Mouse (Mus musculus) induced T-regulatory cell, adult 2 months (primary cell): ENCODE data around the gene Lingo2.

ENCODE experiments used
- DNase-seq: peaks from one replicate; pipeline ENCODE4 v3.0.0-alpha.2; 2012; ENCODE audit warnings: low read depth

Gene Lingo2

DNA sequence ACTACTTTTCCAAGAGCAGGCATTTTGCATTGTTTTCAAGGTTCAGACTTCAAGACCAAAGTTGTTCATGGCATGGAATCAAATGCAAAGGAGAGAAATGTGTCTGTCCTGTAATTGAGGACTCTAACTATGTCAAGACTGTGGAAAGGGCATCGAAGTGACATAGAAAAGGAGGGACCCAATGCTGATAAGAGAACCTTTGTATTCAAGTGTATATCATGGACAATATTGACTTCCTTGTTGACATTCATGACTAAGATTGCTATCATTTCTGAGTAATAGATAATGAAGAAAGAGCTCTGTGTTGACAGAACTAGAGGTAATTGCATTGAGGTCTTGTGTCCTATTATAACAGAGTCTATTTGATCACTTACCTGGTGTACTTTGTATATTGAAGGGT, 390.6 kb downstream of the Lingo2 start:
- DNase-seq, result no peak

GRCm38 (mm10) chr4:36540664-36541360, 410.7 kb downstream of the Lingo2 start:
- no peak for DNase-seq

DNA sequence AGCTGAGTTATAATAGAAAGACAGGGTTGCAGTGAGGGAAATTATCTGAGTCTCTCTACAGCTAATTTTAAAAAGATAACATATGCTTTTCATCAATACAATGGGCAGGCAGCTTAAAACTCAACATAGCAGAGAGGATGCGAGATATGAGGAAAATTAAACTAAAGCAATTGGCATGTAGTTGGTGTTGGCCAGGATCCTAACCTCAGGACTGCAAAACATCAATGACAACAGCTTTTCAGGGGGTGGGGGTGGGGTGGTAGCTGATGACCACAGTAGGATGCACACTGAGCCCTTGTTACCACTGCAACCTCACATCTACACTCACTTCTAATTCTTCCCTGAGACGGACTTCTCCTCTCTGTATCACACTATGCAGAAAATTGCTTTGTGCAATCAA, 417.7 kb downstream of the Lingo2 start:
- no peak for DNase-seq

- no peak for DNase-seq
These were observed 461.3 kb downstream of the Lingo2 start for GRCm38 (mm10) chr4:36490255-36490654.

DNA sequence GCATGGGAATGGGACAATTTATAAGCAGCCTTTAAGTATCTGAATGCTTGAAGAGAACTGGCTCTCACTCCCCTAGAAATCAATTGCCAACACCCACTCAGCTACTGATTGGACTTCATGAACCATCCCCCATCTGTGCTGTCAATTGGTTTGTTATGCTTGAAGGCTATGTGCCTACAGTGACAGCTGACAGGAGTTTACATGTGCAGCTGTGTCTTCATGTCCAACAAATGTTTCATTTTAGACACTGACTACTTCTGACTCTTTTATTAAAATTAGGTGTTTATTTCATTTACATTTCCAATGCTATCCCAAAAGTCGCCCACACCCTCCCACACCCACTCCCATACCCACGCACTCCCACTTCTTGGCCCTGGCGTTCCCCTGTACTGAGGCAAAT, 516.3 kb downstream of the Lingo2 start:
- no peak for DNase-seq

GRCm38 (mm10) chr4:36426192-36426591, 525.4 kb downstream of the Lingo2 start:
- DNase-seq, result no peak

GRCm38 (mm10) chr4:36407350-36407749, 544.2 kb downstream of the Lingo2 start:
- DNase-seq, result no peak

DNA sequence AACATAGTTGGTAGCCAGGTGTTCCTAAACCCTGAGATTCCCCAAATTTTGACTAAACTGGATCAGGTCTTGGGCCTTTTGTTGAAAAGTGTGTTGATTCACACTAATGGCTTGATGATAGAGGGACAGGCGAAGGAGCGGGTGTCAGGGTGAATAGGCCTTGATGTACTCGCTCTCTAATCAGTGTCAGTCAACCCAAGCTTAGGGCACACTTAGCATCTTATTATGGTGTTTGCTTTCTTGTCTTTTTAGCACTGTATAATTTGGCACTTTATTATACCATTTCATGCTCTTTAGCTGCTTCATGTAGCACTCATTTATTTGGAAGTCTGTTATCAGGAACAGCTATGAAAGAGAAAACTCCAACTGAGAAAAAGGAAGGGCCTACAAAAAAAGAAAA, 582.6 kb downstream of the Lingo2 start:
- no peak for DNase-seq

DNA sequence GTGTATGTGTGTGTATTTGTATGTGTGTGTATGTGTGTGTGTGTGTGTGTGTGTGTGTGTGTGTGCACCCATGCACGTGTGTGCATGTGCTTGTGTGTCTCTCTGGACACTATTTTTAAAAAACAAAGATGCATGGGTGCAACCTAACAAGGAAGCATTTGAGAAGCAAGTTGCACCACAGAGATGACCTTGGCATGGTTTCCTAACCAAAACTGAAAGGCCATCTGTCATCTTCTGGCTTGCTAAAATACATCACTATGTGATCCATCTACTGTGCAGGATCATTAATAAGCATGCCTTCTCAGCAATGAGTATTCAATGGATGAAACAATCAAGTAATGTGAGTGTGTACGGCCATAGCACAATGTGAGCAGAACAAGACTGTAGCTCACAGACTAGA, 597.1 kb downstream of the Lingo2 start:
- no peak for DNase-seq

DNA sequence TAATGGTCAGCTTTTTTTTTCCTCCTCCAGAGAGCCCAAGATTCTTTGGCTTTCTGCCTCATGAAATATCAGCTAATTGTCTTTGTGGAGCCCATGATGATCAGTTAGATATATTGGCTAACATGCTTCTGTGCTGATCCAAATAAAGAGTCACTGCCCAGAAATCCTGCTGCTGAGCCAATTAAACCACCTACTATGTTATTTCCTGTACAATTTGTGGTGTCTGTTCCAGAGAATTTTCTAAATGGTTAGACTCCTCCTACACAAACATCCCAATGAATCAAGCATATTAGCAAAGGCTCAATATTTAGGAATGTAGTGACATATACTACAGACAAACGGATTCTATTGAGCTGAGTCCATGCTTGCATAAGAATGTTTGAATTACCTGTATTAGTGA, 619.8 kb downstream of the Lingo2 start:
- no peak for DNase-seq

GRCm38 (mm10) chr4:36325603-36326002, 625.9 kb downstream of the Lingo2 start:
- DNase-seq, result no peak

GRCm38 (mm10) chr4:36313067-36313466, 638.5 kb downstream of the Lingo2 start:
- no peak for DNase-seq

DNA sequence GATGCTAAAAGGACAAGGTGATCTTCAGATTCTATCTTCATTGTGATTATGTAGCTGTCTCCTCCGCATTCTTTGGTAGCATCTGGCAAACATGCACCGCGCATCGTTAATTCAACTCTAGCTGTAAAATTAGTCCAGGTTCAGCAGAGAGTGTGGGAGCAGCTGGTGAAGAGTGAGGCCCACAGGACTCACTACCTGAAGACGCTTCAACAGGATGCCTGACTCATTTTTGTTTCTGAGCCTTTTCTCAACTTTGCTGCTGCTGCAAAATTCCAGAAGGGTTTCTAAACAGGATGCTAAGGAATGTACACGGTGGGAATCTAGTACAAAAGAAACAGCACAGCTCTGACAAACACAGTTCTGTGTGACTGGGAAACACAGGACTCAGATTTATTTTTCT, 640.1 kb downstream of the Lingo2 start:
- DNase-seq, result no peak

GRCm38 (mm10) chr4:36305228-36305627, 646.3 kb downstream of the Lingo2 start:
- DNase-seq, result no peak

DNA sequence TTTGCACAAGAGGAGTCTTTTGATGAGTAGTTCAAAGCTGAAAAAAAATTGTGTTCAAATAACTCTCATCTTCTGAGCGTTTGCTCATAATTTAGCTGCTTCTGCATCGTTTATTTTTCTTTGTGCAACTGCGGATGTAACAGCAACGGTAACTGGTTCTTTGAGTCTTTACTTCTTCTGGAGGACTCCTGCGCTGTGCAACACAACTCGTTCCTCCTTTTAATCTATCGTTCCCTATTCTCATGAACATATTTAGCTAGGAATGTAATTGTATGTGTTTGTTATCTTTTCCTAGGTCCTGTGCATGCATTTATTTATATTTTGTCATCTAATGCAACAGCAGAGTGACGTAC, 661.9 kb downstream of the Lingo2 start:
- DNase-seq, result no peak

- DNase-seq, result no peak
These were observed 662.5 kb downstream of the Lingo2 start for GRCm38 (mm10) chr4:36288813-36289700.

- no peak for DNase-seq
These were observed 688.9 kb downstream of the Lingo2 start for GRCm38 (mm10) chr4:36262436-36263169.

DNA sequence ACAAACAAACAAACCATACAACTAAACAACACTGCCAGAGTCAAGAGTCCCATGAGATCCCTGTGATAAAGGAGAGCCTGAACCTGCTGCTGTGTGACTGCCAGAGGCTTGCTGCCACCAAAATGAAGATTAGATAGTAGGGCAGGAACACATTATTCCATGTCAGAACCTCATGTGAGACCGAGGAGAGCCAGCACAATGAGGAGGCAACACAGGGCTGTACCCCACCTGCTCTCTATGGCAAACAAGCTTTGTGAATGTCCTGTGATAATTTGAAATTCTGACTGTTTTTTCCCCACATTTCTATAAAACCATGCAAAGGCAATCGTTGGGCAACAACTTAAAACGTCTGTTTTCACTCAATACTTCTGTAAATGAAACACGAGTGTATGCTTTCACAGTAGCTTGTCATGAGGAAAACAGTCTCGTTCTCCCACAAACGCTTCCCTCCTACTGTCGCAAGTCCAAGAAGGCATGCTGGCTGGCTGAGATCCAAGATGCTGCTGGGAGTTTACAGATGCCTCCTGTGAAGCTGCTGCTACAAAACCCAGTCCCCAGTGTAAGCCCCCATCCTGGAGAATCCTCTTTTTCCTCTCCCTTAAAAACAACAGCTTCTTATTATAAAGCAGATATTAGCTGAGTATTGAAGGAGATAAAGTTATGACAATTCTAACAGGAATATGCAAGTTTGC, 765.2 kb downstream of the Lingo2 start:
- DNase-seq, result no peak

DNA sequence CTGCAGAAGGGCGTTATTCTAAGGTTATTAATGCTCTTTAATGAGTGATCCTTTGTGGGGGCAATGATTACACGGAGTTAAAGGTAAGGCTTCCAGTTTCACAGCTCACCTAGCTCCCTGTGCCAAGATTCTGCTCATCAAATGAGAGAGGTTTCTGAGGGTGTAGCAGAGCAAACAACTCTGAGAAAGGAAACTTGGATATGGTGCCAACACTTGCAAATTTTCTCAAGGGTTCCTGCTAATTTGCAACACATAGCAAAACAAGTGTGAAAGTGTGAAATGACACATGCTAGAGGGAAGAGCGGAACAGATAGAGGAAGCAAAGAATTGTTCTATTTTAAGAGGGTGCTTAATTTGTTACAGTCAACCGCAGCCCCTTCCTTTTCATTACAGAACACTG, 767.9 kb downstream of the Lingo2 start:
- DNase-seq, result no peak

DNA sequence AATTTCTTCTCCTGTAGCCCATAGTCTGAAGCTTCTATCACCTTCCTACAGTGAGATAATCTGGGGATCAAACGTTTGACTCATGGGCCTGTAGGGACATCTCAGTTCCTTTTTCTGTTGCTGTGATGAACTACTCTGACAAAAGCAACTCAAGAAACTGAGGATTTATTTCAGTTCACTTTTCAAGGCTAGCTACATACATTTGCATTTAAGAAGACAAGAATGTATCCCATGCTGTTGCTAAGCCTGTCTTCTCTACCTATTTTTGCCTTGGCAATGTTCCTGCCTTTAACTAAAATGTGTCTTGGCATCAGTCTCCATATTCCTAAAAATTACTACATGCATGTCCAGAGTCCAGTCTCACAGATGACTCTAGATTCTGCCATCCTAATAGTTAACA, 781.4 kb downstream of the Lingo2 start:
- no peak for DNase-seq

- no peak for DNase-seq
These were observed 820.2 kb downstream of the Lingo2 start for GRCm38 (mm10) chr4:36131341-36131740.

DNA sequence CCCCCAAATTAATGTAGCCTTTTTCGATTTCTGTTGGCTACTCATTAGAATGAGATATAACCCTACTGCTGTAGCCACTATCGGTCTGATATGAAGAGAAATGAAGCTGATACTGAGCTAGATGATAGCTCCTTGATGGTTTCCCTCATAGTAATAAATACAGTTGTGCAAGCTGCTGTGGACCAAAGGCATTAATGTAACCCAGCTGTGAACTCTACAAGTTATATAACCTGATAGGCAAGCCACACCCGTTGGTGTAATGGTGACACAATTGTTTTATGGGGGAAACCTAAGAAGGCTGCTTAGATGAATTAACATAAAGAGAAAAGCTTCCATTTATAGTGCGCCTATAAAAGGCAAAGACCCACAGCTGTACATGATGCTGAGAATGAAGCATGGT, 856.1 kb downstream of the Lingo2 start:
- DNase-seq, result no peak
